Mouse (Mus musculus): Measurements from ENCODE around the gene Bod1l.

GRCm38 (mm10) chr5:41890871-41891270 is 46.8 kb upstream of the Bod1l start:
- TF ChIP-seq CTCF (conservative IDR thresholded peaks at IDR 0.05; ENCODE audit: insufficient read depth, insufficient read length, low read depth, low read length) (no peak), POLR2A (IDR thresholded peaks at IDR 0.05; ENCODE audit: low read depth, low read length) (no peak)
